Mouse (Mus musculus) CH12.LX (cell line): ENCODE data around the gene Car3. TPM values are rescaled to one million over a fixed set of nuclear protein-coding genes. Genes with fewer than 3 reads are reported as not detected.

Source experiments
- DNase-seq: peaks from one replicate; pipeline ENCODE4 v3.0.0-alpha.2; 2013; ENCODE audit errors: extremely low read depth
- H3K27ac ChIP-seq: 2 replicates; pipeline ENCODE4 v1.5.1; 2012; ENCODE audit warnings: low read depth, mild to moderate bottlenecking, control low read depth, moderate library complexity; ENCODE audit not compliant: insufficient read depth
- H3K27me3 ChIP-seq: replicated peaks from 2 replicates; pipeline ENCODE3; 2012; ENCODE audit warnings: inconsistent platforms
- H3K36me3 ChIP-seq, 2 experiments: replicated peaks in 1 of 2; 2 replicates each; pipeline versions ENCODE3 to v1.6.1; 2012; ENCODE audit warnings: inconsistent platforms in 1 of 2, low read length in 1 of 2, mild to moderate bottlenecking in 1 of 2, mixed read lengths in 1 of 2, moderate library complexity in 1 of 2; ENCODE audit not compliant: control insufficient read depth in 1 of 2, insufficient read depth in 1 of 2
- H3K4me1 ChIP-seq, 2 experiments: 2 replicates each; pipeline ENCODE4 v1.6.1; 2012; ENCODE audit warnings: inconsistent platforms in 1 of 2, moderate library complexity in 1 of 2; ENCODE audit not compliant: insufficient read depth in 2 of 2, control insufficient read depth in 1 of 2
- H3K4me2 ChIP-seq: 2 replicates; pipeline ENCODE4 v1.6.1; 2012; ENCODE audit warnings: low read depth, mild to moderate bottlenecking, control low read depth; ENCODE audit not compliant: poor library complexity, insufficient read depth, severe bottlenecking
- H3K4me3 ChIP-seq, 3 experiments: fragments of 150-350 bp in 1 of 3; sonication (generic) in 1 of 3; replicated peaks in 1 of 3; 2 replicates each; pipeline versions ENCODE3 to v1.5.1; 2011 to 2012; ENCODE audit warnings: low read depth in 2 of 3, low read length in 2 of 3, mild to moderate bottlenecking in 2 of 3, moderate library complexity in 2 of 3, control low read depth in 1 of 3, improper control_type of control experiment in 1 of 3, inconsistent platforms in 1 of 3, mixed read lengths in 1 of 3; ENCODE audit not compliant: poor library complexity in 1 of 3
- H3K79me2 ChIP-seq: replicated peaks from 2 replicates; pipeline ENCODE4 v1.6.1; 2012; ENCODE audit warnings: mild to moderate bottlenecking, moderate library complexity; ENCODE audit not compliant: control insufficient read depth, poor library complexity, insufficient read depth, severe bottlenecking; ENCODE audit errors: extremely low read depth
- H3K9ac ChIP-seq: 2 replicates; pipeline ENCODE4 v1.6.1; 2012; ENCODE audit warnings: low read depth, mild to moderate bottlenecking, control low read depth, moderate library complexity; ENCODE audit not compliant: insufficient read depth
- H3K9me3 ChIP-seq: replicated peaks from 2 replicates; pipeline ENCODE3; 2012; ENCODE audit warnings: low read length, inconsistent platforms, mixed read lengths
- BHLHE40 ChIP-seq: IDR thresholded peaks from 2 replicates; pipeline ENCODE4 v1.6.1; 2011; ENCODE audit warnings: mild to moderate bottlenecking, low read depth, low read length, improper control_type of control experiment
- CHD2 ChIP-seq: IDR thresholded peaks from 2 replicates; pipeline ENCODE4 v1.6.1; 2011; ENCODE audit warnings: low read length, improper control_type of control experiment
- CTCF ChIP-seq, 2 experiments: IDR thresholded peaks in 1 of 2; conservative IDR thresholded peaks in 1 of 2; 2 replicates each; pipeline ENCODE4 v1.5.1; 2011 to 2012; ENCODE audit warnings: low read depth in 2 of 2, low read length in 2 of 2, improper control_type of control experiment in 1 of 2, inconsistent platforms in 1 of 2, mild to moderate bottlenecking in 1 of 2, moderate library complexity in 1 of 2
- E2F4 ChIP-seq: IDR thresholded peaks from 2 replicates; pipeline ENCODE4 v1.6.1; 2011; ENCODE audit warnings: low read depth, low read length, improper control_type of control experiment; ENCODE audit not compliant: insufficient replicate concordance
- ELF1 ChIP-seq: IDR thresholded peaks from 2 replicates; pipeline ENCODE4 v1.6.1; 2014; ENCODE audit warnings: low read depth, mild to moderate bottlenecking, inconsistent platforms, low read length, improper control_type of control experiment
- EP300 ChIP-seq: IDR thresholded peaks from 2 replicates; pipeline ENCODE4 v1.6.1; 2011; ENCODE audit warnings: low read length, improper control_type of control experiment
- ETS1 ChIP-seq: conservative IDR thresholded peaks from 2 replicates; pipeline ENCODE4 v1.6.1; 2012; ENCODE audit warnings: low read depth, mild to moderate bottlenecking, inconsistent platforms, low read length, improper control_type of control experiment, moderate library complexity
- HCFC1 ChIP-seq: IDR thresholded peaks from 2 replicates; pipeline ENCODE4 v1.6.1; 2012; ENCODE audit warnings: low read depth, mild to moderate bottlenecking, inconsistent platforms, low read length, improper control_type of control experiment
- IRF4 ChIP-seq: IDR thresholded peaks from 2 replicates; pipeline ENCODE4 v1.6.1; 2014; ENCODE audit warnings: low read depth, mild to moderate bottlenecking, inconsistent platforms, low read length, improper control_type of control experiment
- JUN ChIP-seq: IDR thresholded peaks from 2 replicates; pipeline ENCODE4 v1.6.1; 2011; ENCODE audit warnings: low read depth, mild to moderate bottlenecking, low read length, improper control_type of control experiment, moderate library complexity; ENCODE audit not compliant: insufficient read depth
- JUND ChIP-seq: conservative IDR thresholded peaks from 2 replicates; pipeline ENCODE4 v1.6.1; 2011; ENCODE audit warnings: low read depth, low read length, improper control_type of control experiment
- MAFK ChIP-seq: IDR thresholded peaks from 2 replicates; pipeline ENCODE4 v1.6.1; 2011; ENCODE audit warnings: low read length, improper control_type of control experiment; ENCODE audit not compliant: insufficient replicate concordance
- MAX ChIP-seq: IDR thresholded peaks from 2 replicates; pipeline ENCODE4 v1.6.1; 2011; ENCODE audit warnings: low read length, improper control_type of control experiment
- MEF2A ChIP-seq: IDR thresholded peaks from 2 replicates; pipeline ENCODE4 v1.6.1; 2014; ENCODE audit warnings: low read depth, mild to moderate bottlenecking, inconsistent platforms, low read length, improper control_type of control experiment, borderline replicate concordance
- MXI1 ChIP-seq: IDR thresholded peaks from 2 replicates; pipeline ENCODE4 v1.6.1; 2011; ENCODE audit warnings: mild to moderate bottlenecking, low read depth, low read length, improper control_type of control experiment
- MYC ChIP-seq: IDR thresholded peaks from 2 replicates; pipeline ENCODE4 v1.6.1; 2011; ENCODE audit warnings: low read depth, mild to moderate bottlenecking, improper control_type of control experiment, low read length
- NELFE ChIP-seq: IDR thresholded peaks from 2 replicates; pipeline ENCODE4 v1.6.1; 2011; ENCODE audit warnings: low read depth, low read length, improper control_type of control experiment
- NRF1 ChIP-seq: IDR thresholded peaks from 2 replicates; pipeline ENCODE4 v1.6.1; 2014; ENCODE audit warnings: low read depth, mild to moderate bottlenecking, inconsistent platforms, low read length, improper control_type of control experiment, moderate library complexity
- PAX5 ChIP-seq: IDR thresholded peaks from 2 replicates; pipeline ENCODE4 v1.6.1; 2012; ENCODE audit warnings: low read length, inconsistent platforms, mixed read lengths
- POLR2A ChIP-seq: IDR thresholded peaks from 2 replicates; pipeline ENCODE4 v1.6.1; 2011; ENCODE audit warnings: low read depth, mild to moderate bottlenecking, improper control_type of control experiment, low read length
- POLR2AphosphoS2 ChIP-seq: IDR thresholded peaks from 2 replicates; pipeline ENCODE4 v1.6.1; 2011; ENCODE audit warnings: low read depth, low read length, improper control_type of control experiment
- RAD21 ChIP-seq: IDR thresholded peaks from 2 replicates; pipeline ENCODE4 v1.6.1; 2011; ENCODE audit warnings: low read depth, mild to moderate bottlenecking, low read length, improper control_type of control experiment, moderate library complexity
- RCOR1 ChIP-seq: conservative IDR thresholded peaks from 2 replicates; pipeline ENCODE4 v1.6.1; 2012; ENCODE audit warnings: low read depth, mild to moderate bottlenecking, inconsistent platforms, low read length, improper control_type of control experiment
- SIN3A ChIP-seq: IDR thresholded peaks from 2 replicates; pipeline ENCODE4 v1.6.1; 2012; ENCODE audit warnings: low read length, improper control_type of control experiment, inconsistent platforms
- SMC3 ChIP-seq: IDR thresholded peaks from 2 replicates; pipeline ENCODE4 v1.6.1; 2011; ENCODE audit warnings: low read depth, low read length, improper control_type of control experiment
- TCF12 ChIP-seq: IDR thresholded peaks from 2 replicates; pipeline ENCODE4 v1.6.1; 2014; ENCODE audit warnings: low read depth, mild to moderate bottlenecking, inconsistent platforms, low read length, improper control_type of control experiment
- UBTF ChIP-seq: IDR thresholded peaks from 2 replicates; pipeline ENCODE4 v1.6.1; 2012; ENCODE audit warnings: low read depth, mild to moderate bottlenecking, inconsistent platforms, low read length, improper control_type of control experiment, moderate library complexity
- USF1 ChIP-seq: IDR thresholded peaks from 2 replicates; pipeline ENCODE4 v1.6.1; 2014; ENCODE audit warnings: low read depth, mild to moderate bottlenecking, inconsistent platforms, low read length, improper control_type of control experiment
- USF2 ChIP-seq: conservative IDR thresholded peaks from 2 replicates; pipeline ENCODE4 v1.6.1; 2011; ENCODE audit warnings: low read depth, low read length, improper control_type of control experiment
- ZC3H11A ChIP-seq: IDR thresholded peaks from 2 replicates; pipeline ENCODE4 v1.6.1; 2012; ENCODE audit warnings: low read depth, mild to moderate bottlenecking, inconsistent platforms, low read length, improper control_type of control experiment
- ZMIZ1 ChIP-seq: IDR thresholded peaks from 2 replicates; pipeline ENCODE4 v1.6.1; 2012; ENCODE audit warnings: low read depth, mild to moderate bottlenecking, inconsistent platforms, low read length, improper control_type of control experiment
- dilution Hi-C: fragments of 300-500 bp; cut with MboI; formaldehyde crosslinking; loops from 2 replicates; pipeline ENCODE4 v1.14.3; 2020; ENCODE audit warnings: low sequenced_read_pairs; ENCODE audit not compliant: extremely low pct_unique_long_range_greater_than_20kb, extremely low pct_ligation_motif_present
- in situ Hi-C: fragments of 300-500 bp; cut with MboI; formaldehyde crosslinking; loops from 3 replicates; pipeline ENCODE4 v1.14.3; 2019; ENCODE audit warnings: low sequenced_read_pairs, low pct_ligation_motif_present, low pct_unique_long_range_greater_than_20kb, mixed read lengths
- polyA plus RNA-seq: library from polyadenylated mRNA; unstranded; fragments of >175 nt; gene quantifications from 2 replicates; pipeline ENCODE4 v1.2.1, GENCODE M21; 2012; ENCODE audit warnings: low read depth; ENCODE audit not compliant: insufficient read length
- total RNA-seq, 2 experiments: library from RNA; depleted of rRNA; stranded (reverse); fragments of 300-350 nt in 1 of 2; fragments of >200 nt in 1 of 2; gene quantifications; 2 replicates each; pipeline ENCODE4 v1.2.3; 2012 to 2014

The Car3 gene
- total and polyA plus RNA-seq, 3 experiments: 0.27 to 0.97 TPM; not detected in 1

GRCm38 (mm10) chr3:14869779-14870178, 6.5 kb downstream of the Car3 start (continued):
- TF ChIP-seq ZMIZ1 (no peak), SMC3 (peak; percentile 69)

- H3K9me3 ChIP-seq: no peaks in the 10 kb centered on the region
- in situ Hi-C loops: loop anchor here (10.0 kb wide), 1 partner anchor 486 kb away; no protein-coding TSS in a partner anchor
- no peaks in the 10 kb centered on the region for H3K79me2 ChIP-seq
- H3K4me1 ChIP-seq: peaks cover 3 to 21% of the 10 kb centered on the region in 2 experiments
- H3K27me3 ChIP-seq: no peaks in the 10 kb centered on the region
- H3K36me3 ChIP-seq: no peaks in the 10 kb centered on the region
- dilution Hi-C loops: no loop called here
- no peak overlapping the region for H3K27ac ChIP-seq
- no peak for DNase-seq
- no peak for TF ChIP-seq CTCF (conservative IDR thresholded peaks at IDR 0.05 in 1 of 2, IDR thresholded peaks at IDR 0.05 in 1 of 2; ENCODE audit: low read depth in 2 of 2, low read length in 2 of 2)
- TF ChIP-seq JUND: no peak
- H3K4me3 ChIP-seq: no peak overlapping the region
- H3K9ac ChIP-seq: no peak overlapping the region
- H3K4me2 ChIP-seq: no peak overlapping the region
Observed at GRCm38 (mm10) chr3:14870528-14870927, 7.2 kb downstream of the Car3 start.

DNA sequence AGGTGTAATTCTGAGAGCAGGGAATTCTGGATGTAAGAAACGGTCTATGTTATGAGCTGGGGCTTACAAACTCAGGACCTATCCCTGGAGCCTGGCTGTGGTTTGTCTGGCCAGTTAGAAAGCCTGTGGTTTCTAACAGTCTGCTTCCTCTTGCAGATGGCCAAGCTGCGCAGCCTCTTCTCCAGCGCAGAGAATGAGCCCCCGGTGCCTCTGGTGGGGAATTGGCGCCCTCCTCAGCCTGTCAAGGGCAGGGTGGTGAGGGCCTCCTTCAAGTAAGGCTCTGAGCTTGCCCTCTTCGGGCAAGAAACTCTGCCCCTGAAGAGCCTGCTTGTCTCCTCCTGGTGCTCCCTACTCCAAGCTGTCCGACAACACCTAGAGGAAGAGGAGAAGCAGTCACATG, 8.1 kb downstream of the Car3 start:
- peak; percentile 69 for DNase-seq
- Histone ChIP-seq H3K9me3 (no peaks in the 10 kb centered on the region), H3K27me3 (no peaks in the 10 kb centered on the region), H3K36me3 (no peaks in the 10 kb centered on the region), H3K4me1 (peaks cover 5 to 26% of the 10 kb centered on the region in 2 experiments), H3K4me3 (no peak overlapping the region), H3K4me2 (no peak overlapping the region), H3K27ac (no peak overlapping the region), H3K79me2 (no peaks in the 10 kb centered on the region), H3K9ac (no peak overlapping the region)
- in situ Hi-C loops (loop anchor here (10.0 kb wide), 1 partner anchor 487 kb away; no protein-coding TSS in a partner anchor), dilution Hi-C loops (no loop called here)
- no peak for TF ChIP-seq NELFE
- 0 out of 2 replicates have a peak, but pooled peaks have one; percentile 14 for TF ChIP-seq ZC3H11A
- peak in 1 of 2 experiments; percentile 78; a peak in 2 of 4 replicates for TF ChIP-seq CTCF (conservative IDR thresholded peaks at IDR 0.05 in 1 of 2, IDR thresholded peaks at IDR 0.05 in 1 of 2; ENCODE audit: low read depth in 2 of 2, low read length in 2 of 2)
- TF ChIP-seq SMC3: peak; percentile 83
- TF ChIP-seq JUND: no peak
- no peak for TF ChIP-seq MXI1
- no peak for TF ChIP-seq ETS1
- no peak for TF ChIP-seq JUN
- no peak for TF ChIP-seq POLR2AphosphoS2
- TF ChIP-seq RAD21: peak; percentile 82
- no peak for TF ChIP-seq TCF12
- TF ChIP-seq BHLHE40: no peak
- TF ChIP-seq EP300: no peak
- no peak for TF ChIP-seq HCFC1
- no peak for TF ChIP-seq USF2
- no peak for TF ChIP-seq E2F4
- no peak for TF ChIP-seq MAX
- no peak for TF ChIP-seq ELF1
- no peak for TF ChIP-seq USF1
- no peak for TF ChIP-seq ZMIZ1
- no peak for TF ChIP-seq MAFK
- TF ChIP-seq POLR2A: no peak
- no peak for TF ChIP-seq CHD2
- TF ChIP-seq MEF2A: no peak
- TF ChIP-seq PAX5: no peak
- no peak for TF ChIP-seq IRF4
- TF ChIP-seq UBTF: no peak
- no peak for TF ChIP-seq SIN3A
- TF ChIP-seq NRF1: peak; percentile 76
- no peak for TF ChIP-seq RCOR1
- TF ChIP-seq MYC: no peak
